Mouse (Mus musculus) small intestine, adult 2 months (tissue): Measurements from ENCODE around the gene Rps6kc1.

Source experiments
- CTCF ChIP-seq: fragments of 200-500 bp; IDR thresholded peaks from 2 replicates; pipeline ENCODE4 v1.5.1; 2012; ENCODE audit warnings: low read depth, mild to moderate bottlenecking, control low read depth, inconsistent platforms, low read length, moderate library complexity, mixed read lengths; ENCODE audit not compliant: insufficient replicate concordance, insufficient read length; ENCODE audit errors: extremely low read depth
- POLR2A ChIP-seq: fragments of 200-500 bp; IDR thresholded peaks from 2 replicates; pipeline ENCODE4 v1.6.1; 2012; ENCODE audit warnings: low read depth, mild to moderate bottlenecking, control low read depth, inconsistent platforms, low read length, moderate library complexity

DNA sequence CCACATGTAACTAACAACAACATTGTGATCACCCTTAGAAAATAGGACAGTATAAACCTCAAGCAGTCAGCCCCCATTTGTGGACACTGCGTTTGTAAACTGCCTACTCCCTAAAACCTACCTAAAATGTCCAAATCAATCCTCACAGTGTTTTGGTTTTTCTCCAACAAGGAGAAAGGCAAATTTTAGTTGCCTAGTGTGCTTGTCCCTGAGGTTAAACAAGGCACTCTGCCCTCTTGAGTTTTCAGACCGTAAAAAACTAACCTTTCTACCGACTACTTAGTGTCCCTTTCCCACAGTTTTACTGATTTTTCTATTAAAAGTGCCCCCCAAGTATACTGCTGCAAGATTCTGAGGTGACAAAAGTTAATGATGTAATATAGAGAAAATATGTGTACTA, 15.7 kb upstream of the Rps6kc1 start:
- TF ChIP-seq POLR2A, result no peak
- TF ChIP-seq CTCF, result no peak
